Mouse (Mus musculus) right cerebral cortex, postnatal 4 days (tissue): ENCODE measurements at regions not wholly inside any gene's neighbourhood (a gene's known extent, or its start where the extent isn't known, plus 50 kb on each side); places are given as distances from the start of the nearest gene placed in this dataset.

ENCODE experiments used
- DNase-seq: peaks from one replicate; pipeline ENCODE4 v3.0.0-alpha.2; 2022

DNA sequence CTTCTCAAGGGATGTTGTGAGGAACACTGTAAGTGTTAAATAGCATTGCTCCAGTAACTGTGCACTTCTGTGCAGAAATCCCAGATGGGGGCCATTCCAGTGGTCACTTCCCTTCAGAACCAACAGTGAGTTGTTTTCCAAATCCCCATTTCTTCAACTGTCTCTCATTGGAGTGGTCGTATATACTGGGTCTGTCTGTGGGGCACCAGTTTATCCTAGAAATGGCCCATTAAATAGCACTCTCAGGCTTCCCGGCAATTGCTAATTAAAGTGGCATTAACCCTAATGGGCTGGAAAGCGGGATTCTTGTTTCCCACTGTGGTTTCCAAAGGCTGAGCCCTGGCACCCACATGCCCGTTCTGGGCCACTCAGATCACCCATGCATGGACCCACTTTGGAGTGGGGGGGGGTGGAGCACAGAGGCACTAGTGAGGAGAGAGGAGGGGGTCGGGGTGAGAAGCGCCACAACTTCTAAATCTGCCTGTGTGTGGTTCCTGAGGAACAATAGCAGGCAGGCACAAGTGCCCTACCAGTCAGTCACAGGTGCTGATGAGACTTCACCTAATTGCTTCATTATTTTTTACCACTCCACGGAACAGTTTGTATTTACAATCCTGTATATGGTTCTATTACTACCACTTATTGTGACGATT, 78.1 kb downstream of the Fam204a start:
- DNase-seq: no peak

DNA sequence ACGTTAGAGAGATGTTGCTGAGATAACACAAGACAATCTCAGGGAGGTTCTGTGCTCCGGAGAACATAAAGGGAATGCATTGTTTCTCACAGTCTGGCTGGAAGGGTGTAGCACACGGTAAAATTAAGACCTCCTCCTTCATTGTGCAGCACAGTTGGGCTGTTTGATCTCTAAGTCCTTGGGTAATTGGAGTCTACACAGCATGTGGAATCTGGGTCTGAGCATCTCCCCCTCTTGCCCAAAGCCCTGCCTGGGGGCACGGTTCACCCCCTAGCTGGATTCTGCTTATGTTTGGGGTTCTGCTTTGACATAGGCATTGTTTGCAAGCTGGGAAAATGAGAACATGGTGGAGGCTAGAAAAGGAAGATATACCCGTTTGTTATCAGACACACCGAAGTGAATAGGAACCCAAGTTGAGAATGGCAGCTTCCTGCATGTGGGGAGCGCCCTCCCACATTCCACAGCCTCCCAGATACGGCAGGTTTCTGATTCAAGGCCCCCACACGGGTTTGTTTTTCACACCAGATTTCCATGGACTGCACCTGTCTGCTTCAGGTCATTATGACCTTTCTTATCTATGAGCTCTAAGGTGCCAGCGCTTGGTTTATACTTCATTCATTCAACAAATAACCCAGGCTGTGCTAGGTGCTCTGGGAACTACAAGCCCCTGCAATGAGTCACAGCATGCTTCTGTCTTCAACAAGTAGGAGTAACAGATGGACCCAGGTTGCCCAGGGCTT, 79.9 kb downstream of the Fam204a start:
- no peak for DNase-seq

GRCm38 (mm10) chr19:60145242-60145641, 81.3 kb downstream of the Fam204a start:
- no peak for DNase-seq

- DNase-seq: peak; percentile 83
Observed at GRCm38 (mm10) chr19:60144336-60144989, 82.0 kb downstream of the Fam204a start.

DNA sequence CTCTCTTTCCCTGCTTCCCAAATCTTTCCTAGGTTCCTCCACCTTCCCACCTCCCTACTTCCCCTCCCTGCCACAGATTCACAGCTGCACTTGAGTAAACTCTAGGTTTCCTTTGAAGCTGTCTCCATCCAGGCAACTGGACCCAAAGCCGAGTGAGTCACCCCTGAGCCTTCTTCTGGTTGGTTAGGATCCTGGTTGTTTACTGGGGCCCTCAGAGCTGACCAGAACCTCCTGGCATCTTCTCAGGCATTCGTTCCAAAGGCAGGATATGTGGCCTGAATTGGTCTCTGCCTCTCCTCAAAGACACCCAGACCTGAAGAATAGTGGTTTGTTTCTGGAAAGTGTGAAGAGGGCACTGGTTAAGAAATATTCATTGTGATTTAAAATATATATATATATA, 87.6 kb downstream of the Fam204a start:
- DNase-seq: no peak

DNA sequence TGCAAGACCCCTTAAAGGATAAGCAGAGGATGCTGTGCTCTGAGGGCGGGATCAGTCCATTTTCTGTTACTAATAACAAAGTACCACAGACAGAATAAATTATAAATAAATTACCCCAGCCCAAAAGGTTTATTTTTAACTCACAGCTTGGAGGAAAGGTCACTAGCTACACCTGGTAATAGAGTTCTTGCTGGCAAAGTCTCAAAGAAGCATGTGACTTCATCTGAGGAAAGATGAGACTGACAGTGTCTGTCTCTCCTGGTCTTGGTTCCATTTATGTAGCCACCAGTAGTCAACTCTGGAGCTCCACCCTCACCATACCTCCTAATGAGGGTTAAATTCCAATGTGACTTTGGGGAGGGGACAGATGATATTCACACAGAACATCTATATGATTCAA, 90.0 kb downstream of the Fam204a start:
- no peak for DNase-seq

GRCm38 (mm10) chr19:60134447-60135328, 91.8 kb downstream of the Fam204a start:
- DNase-seq: no peak

DNA sequence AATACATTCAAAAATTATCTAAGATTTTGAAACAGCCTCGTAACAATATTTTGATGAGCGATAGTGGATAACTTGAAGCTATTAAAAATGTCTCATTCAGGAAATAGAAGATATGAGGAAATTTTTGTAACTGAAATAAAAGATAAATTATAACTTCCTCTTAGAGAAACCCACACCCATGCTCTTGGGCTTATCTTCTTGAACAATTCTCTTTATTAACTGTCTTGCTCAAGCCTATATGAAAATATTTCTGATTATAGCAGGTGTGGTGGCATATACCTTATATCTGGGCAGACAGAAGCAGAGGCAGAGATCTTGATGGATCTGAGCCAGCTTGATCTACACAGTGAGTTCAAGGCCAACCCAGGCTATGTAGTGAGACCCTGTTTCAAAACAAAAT, 96.9 kb downstream of the Fam204a start:
- DNase-seq: no peak

DNA sequence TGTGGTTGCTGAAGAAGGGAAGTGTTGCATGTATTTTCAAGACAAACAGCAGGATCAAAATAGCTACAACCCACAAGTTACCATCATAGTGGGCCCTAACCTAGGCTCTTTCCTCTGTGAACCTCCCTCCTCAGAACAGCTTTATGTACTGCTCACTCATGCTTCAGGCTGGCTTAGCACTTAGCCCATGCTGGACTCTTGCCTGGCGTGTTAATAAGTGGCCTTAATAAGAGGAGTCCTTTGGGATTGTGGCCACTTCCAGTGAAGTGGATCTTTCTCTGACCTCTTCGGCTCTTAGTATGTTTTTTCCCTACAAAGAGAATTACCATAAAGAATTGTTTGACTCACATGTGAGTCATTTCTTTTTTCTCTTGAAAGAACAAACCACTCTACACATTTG, 101.9 kb downstream of the Fam204a start:
- no peak for DNase-seq

- DNase-seq: no peak
Observed at GRCm38 (mm10) chr19:60120917-60121316, 105.6 kb downstream of the Fam204a start.

DNA sequence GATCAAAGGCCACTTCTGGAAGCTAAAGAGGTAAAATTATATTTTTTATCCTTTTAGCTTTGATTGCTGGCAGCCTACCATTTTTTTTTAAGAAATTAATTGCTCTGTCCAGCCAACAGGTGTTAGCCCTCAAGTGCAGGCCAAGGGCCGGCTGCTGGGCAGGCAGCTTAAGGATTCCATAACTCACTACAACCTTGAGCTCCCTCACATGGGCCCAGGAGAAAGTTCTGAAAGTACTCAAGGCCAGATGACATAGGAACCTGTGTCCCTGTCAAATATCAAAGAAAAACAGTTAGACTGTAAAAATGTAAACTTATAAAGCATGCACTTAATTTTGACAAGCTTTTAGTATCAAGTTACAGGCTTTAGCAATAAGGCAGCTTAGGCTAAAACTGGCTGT, 107.5 kb downstream of the Fam204a start:
- DNase-seq: no peak

- no peak for DNase-seq
Observed at GRCm38 (mm10) chr19:60113666-60114388, 112.7 kb downstream of the Fam204a start.

GRCm38 (mm10) chr19:60110278-60110677, 116.2 kb downstream of the Fam204a start:
- DNase-seq: no peak

DNA sequence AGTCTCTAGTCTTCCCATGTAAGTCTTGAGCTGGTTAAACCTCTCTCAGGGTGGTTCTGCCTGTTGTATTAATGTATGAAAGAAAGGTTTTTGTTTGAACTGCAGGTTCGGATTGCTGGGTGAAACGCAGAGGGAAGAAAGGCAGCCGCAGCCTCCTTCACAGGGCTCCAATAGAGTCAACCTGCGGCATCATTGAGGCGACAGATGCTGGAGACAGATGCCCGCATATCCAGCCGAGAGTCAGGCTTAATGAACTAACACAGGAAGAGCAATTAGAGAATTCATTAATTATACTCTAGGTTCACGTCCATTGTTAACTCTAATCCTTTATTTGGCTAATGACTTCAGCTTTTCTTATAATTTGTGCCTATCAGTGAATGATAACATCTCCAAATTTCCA, 117.0 kb downstream of the Fam204a start:
- no peak for DNase-seq

DNA sequence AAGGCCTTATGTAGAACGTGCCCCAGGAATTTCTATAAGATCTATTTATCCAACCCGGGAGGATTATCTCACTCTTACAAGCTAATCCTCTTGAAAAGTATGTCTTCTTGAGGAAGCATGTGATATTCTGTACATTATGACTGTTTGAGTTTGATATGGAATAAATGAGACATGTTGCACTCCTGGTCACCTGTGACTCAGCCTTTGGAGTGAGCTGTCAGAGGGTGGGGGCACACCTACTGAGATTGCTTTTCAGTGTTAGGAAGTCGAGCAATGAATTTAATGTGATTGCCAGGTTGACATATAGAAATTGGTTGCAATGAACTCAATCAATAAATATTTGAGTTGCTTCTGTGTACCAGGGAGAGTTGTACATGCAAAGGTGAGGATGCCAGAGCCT, 128.6 kb downstream of the Fam204a start:
- DNase-seq: no peak

- DNase-seq: no peak
Observed at GRCm38 (mm10) chr19:60074986-60075385, 131.5 kb upstream of the Rab11fip2 start.

GRCm38 (mm10) chr19:60073328-60073727, 129.9 kb upstream of the Rab11fip2 start:
- DNase-seq: no peak

DNA sequence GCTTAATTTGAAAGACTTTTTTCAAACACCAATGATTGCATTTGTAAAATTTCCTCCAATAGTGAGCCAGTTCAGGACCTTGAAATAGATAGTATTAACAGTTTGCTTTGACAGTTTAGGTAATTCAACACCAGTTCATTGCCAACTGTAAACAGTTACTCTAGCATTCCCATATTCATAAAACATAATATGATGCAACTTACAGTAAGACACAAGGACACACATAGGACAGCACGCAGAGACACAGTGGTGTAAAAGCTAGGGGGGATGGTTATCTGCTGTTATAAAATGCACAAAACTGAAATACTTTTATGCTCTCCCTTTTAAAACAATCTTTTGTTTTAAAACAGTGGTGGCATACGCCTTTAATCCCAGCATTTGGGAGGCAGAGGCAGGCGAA, 122.7 kb upstream of the Rab11fip2 start:
- no peak for DNase-seq

DNA sequence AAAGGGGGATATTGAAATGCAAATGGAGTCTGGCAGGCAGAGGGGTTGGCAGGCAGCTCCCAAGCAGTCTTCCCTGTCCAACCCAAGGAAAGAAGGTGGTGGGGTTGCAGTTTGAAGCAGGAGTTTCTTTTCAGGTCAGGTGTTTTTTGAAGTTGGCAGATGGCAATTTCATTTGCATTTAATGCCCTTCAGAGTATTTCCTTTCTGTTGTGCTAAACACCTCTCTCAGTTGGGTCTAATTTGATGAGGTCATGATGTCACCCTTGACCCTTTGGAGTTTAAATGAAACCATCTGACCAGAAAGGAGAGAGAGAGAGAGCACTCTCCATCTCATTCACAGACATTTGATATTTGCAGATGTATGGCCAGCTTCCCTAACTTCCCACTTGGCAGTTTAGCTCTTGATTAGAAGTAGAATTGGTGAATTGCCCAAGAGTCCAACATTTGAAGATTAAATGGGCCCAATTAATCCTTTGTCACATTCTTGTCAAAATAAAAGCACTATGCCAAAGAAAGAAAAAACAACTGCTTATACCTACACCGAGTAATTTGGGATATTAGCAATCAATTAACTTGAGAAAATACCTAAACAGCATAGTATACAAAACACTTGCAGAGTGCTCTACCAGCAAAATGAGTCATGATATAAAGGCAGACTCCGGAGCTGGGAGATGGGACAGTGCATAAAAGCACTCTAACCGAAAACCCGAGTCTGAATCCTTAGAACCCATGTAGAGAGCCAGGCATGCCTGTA, 111.8 kb upstream of the Rab11fip2 start:
- DNase-seq: no peak

DNA sequence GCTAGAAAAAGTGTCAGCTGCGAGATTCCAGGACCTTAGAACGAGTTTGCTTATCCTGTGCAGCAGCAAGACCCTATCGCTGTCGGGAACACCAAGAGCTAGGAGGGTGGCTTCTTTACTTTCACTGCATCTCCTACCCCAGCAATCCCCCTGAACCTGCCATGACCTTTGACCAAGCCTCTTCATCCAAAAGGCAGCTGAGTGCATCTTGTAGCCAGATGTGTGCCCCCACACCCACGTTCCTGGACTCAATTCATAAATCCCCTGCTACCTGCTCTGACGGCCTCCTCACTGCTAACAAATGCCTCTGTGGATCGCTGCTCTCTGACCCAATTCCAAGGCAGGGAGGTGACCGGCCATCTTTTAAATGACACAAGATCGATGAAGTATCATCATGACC, 107.7 kb upstream of the Rab11fip2 start:
- DNase-seq: no peak

- DNase-seq: no peak
Observed at GRCm38 (mm10) chr19:60040721-60041120, 97.3 kb upstream of the Rab11fip2 start.

- DNase-seq: no peak
Observed at GRCm38 (mm10) chr19:60032667-60033066, 89.2 kb upstream of the Rab11fip2 start.
